Mouse (Mus musculus) megakaryocyte, embryonic 14.5 days (primary cell): ENCODE measurements around the gene Mrpl18.

Experiments used
- FLI1 ChIP-seq: IDR thresholded peaks from 2 replicates; pipeline ENCODE4 v1.6.1; 2012; ENCODE audit warnings: low read length, inconsistent platforms, mixed read lengths
- GATA1 ChIP-seq: IDR thresholded peaks from 3 replicates; pipeline ENCODE4 v1.6.1; 2012; ENCODE audit warnings: mixed read lengths, low read length, inconsistent platforms, borderline replicate concordance

GRCm38 (mm10) chr17:12891054-12891453 lies 25.1 kb downstream of the Mrpl18 start:
- TF ChIP-seq GATA1: no peak
- no peak for TF ChIP-seq FLI1
